Mouse (Mus musculus): ENCODE results near the gene Hat1.

DNA sequence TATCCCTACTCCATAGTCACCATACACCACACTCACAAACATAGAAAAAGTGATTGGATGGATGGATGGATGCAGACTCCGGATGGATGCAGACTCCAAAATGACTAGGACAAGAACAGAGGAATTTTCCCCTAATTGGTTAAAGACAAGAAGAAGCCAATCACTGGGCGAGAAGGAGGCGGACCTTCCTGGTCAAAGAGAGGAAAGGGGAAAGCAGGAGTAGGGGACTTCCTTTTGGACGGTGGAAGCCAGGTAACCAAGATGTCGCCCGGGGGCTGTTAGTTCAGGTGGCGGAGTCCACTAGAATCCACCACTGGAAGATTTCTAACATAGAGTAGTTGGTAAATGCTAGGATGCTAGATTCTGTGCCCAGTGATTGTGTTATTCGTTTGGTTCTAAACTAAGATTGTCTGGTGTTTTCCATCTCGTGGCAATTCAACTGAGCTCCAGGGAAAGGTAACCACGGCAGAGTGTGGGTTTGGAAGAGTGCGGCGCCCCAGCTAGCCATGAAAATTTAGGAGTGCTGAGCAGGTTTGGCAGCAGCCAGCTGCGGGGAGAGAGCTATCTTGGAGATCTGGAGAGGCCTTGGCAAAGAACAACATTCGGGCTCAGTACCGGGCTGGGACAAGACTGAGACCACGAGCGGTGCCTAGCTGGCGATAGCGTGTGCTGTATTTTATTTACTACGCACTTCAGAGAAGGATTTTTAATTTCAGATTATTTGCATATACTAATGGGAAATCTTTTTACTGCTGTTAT lies 40.8 kb upstream of the Hat1 start:
- TF ChIP-seq POLR2A (IDR thresholded peaks at IDR 0.05; ENCODE audit: borderline replicate concordance, extremely low read depth, insufficient read depth, insufficient read length, poor library complexity, severe bottlenecking) = no peak
- no peak for TF ChIP-seq CTCF (IDR thresholded peaks at IDR 0.05; ENCODE audit: borderline replicate concordance, extremely low read depth, insufficient read depth, insufficient read length)

Measured in brain, embryonic 14.5 days (tissue).